Mouse (Mus musculus) A20 (cell line): ENCODE measurements at regions not wholly inside any gene's neighbourhood (a gene's known extent, or its start where the extent isn't known, plus 50 kb on each side); places are given as distances from the start of the nearest gene placed in this dataset.

Experiments
- DNase-seq: peaks from one replicate; pipeline ENCODE4 v3.0.0-alpha.2; 2011; ENCODE audit warnings: low read depth, low spot score

- DNase-seq: no peak
Observed at GRCm38 (mm10) chr13:53996867-53997266, 58.6 kb downstream of the Drd1 start.

- DNase-seq: no peak
Observed at GRCm38 (mm10) chr13:53992863-53993451, 62.5 kb downstream of the Drd1 start.

- DNase-seq: no peak
Observed at GRCm38 (mm10) chr13:53979226-53979625, 76.3 kb downstream of the Drd1 start.

- no peak for DNase-seq
Observed at GRCm38 (mm10) chr13:53969421-53969820, 86.1 kb downstream of the Drd1 start.

GRCm38 (mm10) chr13:53956167-53956566, 99.3 kb downstream of the Drd1 start:
- DNase-seq: no peak

GRCm38 (mm10) chr13:53948056-53948455, 107.4 kb downstream of the Drd1 start:
- DNase-seq: peak; percentile 6

- no peak for DNase-seq
Observed at GRCm38 (mm10) chr13:53945681-53946080, 109.8 kb downstream of the Drd1 start.

GRCm38 (mm10) chr13:53941005-53941747, 114.3 kb downstream of the Drd1 start:
- no peak for DNase-seq

GRCm38 (mm10) chr13:53935174-53935699, 120.3 kb downstream of the Drd1 start:
- no peak for DNase-seq

- DNase-seq: no peak
Observed at GRCm38 (mm10) chr13:53934457-53934856, 121.0 kb downstream of the Drd1 start.

- DNase-seq: no peak
Observed at GRCm38 (mm10) chr13:53926128-53926527, 129.4 kb downstream of the Drd1 start.

- DNase-seq: no peak
Observed at GRCm38 (mm10) chr13:53924433-53924832, 131.1 kb downstream of the Drd1 start.

- DNase-seq: no peak
Observed at GRCm38 (mm10) chr13:53923721-53924374, 131.7 kb downstream of the Drd1 start.

- DNase-seq: no peak
Observed at GRCm38 (mm10) chr13:53921796-53922195, 133.7 kb downstream of the Drd1 start.

- no peak for DNase-seq
Observed at GRCm38 (mm10) chr13:53919851-53920381, 135.6 kb downstream of the Drd1 start.

GRCm38 (mm10) chr13:53915456-53915855, 140.0 kb downstream of the Drd1 start:
- no peak for DNase-seq

GRCm38 (mm10) chr13:53914434-53914833, 141.1 kb downstream of the Drd1 start:
- DNase-seq: no peak

- DNase-seq: no peak
Observed at GRCm38 (mm10) chr13:53913501-53913900, 142.0 kb downstream of the Drd1 start.

GRCm38 (mm10) chr13:53911846-53912245, 143.7 kb downstream of the Drd1 start:
- no peak for DNase-seq

- no peak for DNase-seq
Observed at GRCm38 (mm10) chr13:53911261-53911660, 144.2 kb downstream of the Drd1 start.

GRCm38 (mm10) chr13:53910251-53910650, 145.3 kb downstream of the Drd1 start:
- DNase-seq: no peak

- DNase-seq: no peak
Observed at GRCm38 (mm10) chr13:53904471-53904870, 151.0 kb downstream of the Drd1 start.
